Mouse (Mus musculus) cerebellum, postnatal 14 days (tissue): ENCODE results near the gene Edaradd.
A peak's percentile ranks its signal among the peaks of the same experiment; 100 is the strongest.

Experiments used
- DNase-seq, 2 experiments: peaks; one replicate each; pipeline ENCODE4 v3.0.0; 2021; ENCODE audit warnings: mixed read lengths in 2 of 2

Edaradd gene

DNA sequence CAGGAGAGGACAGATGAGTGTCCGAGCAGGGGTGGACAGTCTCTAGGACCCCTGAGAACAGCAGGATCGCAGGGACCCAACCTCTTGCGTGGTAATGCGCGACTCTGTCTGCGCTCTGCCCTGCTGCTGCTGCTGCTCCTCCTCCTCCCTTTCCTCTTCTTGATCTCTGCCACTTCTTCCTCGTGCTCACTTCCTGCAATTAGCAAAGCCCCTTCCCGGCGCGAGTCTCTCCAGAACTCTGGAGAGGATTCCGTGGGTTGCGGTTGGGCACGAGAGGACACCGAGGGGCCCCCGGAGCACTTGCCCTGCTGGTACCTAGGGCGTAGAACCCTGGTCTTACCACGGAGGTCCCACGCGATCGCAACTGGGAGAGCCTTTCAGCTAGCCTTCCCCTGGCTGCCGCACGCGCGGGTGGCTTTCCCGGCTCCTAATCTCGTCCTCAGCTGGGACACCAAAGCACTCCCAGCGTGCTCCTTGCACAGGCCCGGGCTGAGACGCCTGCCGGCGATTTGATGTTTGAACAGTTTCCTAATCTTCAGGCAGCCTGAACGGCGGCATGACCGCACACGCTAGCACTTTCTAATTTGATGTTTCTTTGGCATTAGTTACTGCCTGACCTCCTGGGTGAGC lies at the start of gene Edaradd:
Gene Edaradd, minus strand, starts transcription at position 484 of the 630 bp plus-strand sequence.
- peak; percentile 35 to 44 for DNase-seq

DNA sequence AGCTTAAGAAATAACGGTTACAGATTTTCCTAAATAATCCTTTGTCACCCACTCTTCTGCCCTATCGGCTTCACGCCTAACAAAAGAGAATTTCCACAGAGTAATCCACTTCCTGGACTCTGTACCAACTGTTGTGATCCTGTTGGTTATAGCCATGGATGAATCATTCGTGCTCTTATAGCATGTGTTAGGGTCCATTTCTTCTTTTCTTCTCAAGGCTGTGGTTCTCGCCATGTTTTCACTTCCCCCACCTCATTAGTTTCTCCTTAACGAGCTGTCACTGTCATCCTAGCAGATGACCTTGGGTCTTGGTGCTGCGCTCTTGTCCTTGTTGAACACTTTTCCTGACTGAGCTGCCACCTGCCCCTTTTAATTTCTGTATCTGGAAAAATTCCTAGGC lies 49.5 kb upstream of the Edaradd start:
- no peak for DNase-seq

DNA sequence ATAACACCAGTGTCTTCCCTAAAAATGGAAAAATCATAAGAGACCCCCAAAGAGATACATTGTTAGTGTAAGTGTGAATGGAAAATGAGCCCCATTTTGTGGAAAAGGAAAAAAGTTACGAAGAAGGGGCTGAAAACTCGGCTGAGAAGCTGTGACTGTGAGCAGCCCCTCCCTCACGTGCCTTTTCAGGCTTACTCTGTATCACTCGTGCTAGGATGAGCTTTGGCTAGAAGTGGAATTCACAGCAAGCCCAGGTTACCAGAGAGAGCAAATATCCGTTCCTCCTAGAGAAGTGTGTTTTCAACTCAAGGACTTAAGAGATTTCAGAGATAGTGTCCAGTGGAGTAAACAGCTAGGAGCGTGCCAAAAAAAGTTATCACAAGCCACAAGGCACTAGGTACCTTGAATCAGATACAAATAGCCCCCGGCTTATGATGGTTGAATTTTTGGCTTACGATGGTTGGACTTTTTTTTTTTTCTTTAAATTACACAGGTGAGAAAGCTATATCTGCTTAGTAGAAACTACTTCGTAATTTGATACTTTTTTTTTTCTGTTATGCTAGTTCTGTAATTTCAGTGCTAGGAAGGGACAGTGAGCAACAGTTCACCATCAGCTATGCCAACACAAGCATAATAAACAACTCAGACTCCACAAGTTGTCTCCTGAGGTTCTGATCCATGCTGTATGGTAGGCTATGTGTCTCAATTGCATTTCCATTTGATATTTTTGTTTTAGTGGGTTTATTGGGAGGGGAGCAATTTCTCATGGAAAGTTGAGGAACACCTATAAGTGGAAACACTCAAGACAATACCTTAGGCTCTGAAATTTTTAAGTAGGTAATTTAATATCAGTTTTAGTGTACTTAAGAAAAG lies 48.6 kb upstream of the Edaradd start:
- no peak for DNase-seq

DNA sequence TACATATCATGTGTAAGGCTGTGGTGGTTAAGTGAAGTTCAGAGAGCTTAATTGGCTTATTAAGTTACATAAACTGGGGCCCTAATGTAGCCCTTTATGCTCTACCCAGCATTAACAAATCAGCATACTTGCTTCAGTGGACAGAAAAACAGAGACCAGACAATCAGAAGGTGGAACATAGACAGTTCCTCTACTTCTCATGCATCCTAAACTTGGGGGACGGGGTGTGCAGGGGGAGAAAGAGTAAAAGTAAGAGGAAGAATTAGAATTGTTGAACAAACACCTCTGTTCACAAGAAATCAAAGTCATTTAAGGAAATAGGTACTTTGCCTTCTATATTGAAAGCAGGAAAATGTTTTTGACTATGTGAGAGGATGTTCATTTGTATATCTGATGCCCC lies 47.7 kb upstream of the Edaradd start:
- DNase-seq = no peak

DNA sequence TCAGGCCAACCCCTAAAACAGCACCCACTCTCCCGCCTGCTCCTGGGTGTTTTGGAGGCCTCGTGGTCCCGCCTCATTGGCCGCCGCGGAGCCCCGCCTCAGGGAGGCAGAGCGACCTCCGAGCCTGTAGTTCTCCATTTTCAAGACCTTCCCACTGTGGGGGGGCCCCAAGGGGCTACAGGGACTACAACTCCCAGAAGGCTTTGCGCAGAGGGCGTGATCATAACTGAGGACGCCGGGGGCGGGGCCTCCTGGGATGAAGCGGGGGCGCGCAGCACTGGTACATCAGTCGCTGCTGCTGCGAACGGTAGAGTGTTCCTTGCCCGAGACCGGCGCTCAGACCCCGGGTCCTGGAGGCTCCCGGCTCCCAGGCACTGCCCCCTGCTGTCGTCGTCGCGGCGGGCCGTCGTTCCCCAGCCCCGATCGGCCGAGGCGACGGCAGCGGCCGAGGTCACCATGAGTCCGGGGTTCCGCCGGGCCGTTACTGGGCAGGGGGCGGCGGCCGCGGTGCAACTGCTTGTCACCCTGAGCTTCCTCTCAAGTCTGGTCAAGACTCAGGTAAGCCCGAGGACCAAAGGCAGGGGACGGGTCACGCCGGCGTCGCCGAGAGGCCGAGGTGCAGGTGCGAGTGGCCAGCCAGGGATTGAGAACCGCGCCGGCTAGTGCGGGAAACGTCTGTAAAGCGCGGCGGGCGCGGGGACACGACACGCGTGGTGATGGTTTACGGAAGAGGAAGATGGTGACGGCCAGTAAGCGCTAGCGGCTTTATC lies 45.6 kb upstream of the Edaradd start, which contains the start of gene Ero1lb:
Gene Ero1lb, plus strand, starts transcription at position 254 of the 770 bp plus-strand sequence.
- DNase-seq = peak; percentile 100

DNA sequence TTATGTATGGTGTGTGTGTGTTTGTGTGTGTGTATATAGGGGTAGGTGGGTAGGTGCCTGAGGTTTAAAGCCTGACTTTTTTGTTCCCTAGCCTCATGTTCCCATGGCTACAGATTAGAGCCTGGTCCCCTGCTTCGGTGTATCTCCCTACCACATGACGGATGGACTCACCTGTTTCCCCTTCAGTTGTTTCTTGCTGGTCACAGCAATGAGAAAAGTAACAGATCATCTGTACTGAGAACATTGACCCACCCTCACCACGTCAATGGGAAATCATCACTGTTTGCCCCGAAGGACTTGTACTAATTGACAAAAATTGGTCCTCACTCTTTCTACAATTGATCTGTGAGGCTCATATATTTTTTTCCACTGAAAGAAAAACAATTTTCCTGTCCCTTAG lies 42.0 kb upstream of the Edaradd start:
- DNase-seq = no peak

DNA sequence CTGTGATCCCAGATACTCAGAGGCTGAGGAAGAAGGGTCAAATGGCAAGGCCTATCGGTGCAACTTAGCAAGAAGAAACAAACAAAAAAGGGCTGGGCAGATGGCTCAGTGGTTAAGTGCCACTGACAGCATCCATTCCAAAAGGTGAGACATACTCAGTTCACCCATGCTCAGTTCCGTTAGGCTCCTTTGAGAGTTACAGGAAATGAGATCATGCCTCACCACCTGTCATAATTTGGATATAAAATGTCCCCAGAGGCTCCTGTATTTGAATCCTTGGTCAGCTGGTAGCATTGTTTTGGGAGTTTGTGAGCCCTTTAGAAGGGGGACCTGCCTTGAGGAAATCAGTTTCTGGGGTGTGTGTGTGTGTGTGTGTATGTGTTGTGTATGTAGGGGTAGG lies 41.5 kb upstream of the Edaradd start:
- no peak for DNase-seq

DNA sequence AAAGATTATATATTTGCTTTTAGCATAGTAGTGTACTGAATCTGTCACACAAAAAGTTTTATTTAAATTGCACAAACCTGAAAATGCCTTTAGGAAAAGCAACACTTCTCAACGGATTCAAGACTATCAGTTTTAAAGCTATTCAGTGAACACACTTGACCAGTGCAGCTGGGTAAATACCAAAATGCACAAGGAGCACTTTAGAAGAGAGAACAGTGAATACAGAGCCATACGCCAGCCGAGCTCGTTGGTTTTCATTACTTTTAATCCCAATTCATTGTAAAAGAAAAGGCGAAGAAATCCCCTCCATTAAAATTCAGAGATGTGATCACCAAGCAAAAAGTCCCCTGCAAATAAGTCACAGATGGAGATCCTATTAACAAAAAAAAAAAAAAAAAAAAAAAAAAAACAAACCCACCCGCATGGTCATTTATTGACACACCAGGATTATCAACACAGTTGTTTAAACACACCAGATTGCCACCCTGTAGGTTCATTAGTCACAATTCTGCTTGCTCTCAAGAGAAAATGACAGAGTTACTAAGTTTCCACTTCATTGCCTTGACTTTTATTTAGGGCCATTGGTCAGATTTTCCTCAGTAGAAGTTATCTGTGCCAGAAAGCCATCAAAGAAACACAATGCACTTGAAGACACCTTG lies 39.4 kb upstream of the Edaradd start:
- DNase-seq = no peak

DNA sequence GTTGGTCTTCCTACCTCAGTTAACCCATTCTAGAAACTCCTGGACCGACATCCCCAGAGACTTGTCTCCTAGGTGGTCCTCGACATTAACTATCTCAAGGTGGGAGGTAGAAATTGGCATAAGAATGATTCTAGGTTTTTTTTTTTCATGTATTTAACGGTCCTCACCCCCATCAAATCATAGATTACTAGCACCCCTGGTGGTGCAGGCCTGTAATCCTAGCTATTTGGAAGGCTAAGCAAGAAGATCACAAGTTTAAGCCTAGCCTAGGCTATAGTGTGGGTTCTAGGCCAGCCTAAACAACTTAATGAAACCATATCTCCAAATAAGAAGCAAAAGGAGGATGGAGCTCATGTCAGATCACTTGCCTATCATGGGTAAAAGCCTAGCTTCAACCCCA lies 38.8 kb upstream of the Edaradd start:
- DNase-seq = no peak

DNA sequence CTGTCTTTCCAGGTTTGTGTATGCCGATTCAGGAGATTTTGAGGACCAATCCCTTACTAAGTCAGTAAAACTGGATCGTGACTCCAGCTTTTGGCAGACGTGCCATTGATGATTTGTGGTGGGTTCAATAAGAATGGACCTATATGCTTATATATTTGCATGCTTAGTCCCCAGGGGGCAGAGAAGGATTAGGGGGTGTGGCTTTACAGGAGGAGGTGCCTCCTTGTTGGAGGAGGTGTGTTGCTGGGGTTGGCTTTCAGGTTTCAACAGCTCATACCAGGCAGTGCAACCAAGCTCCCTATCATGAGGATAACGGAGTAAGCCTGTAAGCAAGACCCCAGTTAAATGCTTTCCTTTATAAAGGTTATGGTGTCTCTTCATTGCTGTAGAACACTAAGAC lies 34.0 kb upstream of the Edaradd start:
- no peak for DNase-seq

DNA sequence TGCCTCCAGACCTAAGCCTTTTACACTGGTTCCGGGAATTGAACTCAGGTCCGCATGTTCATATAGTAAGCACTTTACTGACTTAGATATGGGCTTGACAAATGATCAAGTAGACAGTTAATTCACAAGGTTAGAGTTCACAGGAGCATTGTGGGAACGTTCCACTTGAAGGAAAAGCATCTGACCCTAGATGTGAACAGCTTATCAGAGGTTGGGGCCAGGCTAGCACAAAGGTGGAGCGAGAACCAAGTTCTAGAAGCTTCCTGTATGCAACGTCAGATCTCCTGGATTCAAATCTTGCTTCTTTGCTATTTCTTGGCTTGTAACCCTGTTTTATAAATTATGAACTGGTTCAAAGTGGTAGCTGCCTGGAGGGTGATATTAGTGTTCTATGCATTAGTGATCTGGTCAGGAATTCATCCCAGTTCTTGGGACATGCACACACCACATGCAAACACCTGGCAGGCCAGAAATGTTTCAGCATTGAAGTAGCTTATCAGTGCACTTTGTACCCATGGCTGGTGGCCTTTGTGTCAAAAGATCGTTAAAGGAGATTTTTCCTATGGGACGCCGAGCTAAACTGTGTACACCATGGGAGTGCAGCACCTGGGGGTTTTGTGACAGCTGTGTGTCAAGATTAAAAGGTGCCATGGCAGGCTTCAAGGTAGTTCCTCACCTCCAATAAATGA lies 23.8 kb upstream of the Edaradd start:
- DNase-seq = no peak

DNA sequence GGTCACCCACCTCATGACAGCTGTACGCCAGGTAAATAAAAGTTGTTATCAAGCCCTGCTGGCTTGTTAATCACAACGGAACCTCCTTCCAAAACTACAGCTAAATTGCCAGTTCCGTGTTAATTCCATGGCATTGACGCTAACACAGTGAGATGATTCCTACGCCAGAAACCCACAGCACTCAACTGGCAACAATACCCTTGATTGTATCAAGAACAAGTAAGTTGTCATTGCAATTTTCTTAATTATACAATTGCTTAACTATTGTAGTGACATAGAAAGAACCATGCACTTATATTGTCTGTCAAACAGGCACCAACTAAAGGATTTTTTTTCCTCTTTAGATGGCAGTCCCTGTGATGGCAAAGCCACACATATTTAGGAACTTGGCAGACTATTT lies 23.0 kb upstream of the Edaradd start:
- no peak for DNase-seq

DNA sequence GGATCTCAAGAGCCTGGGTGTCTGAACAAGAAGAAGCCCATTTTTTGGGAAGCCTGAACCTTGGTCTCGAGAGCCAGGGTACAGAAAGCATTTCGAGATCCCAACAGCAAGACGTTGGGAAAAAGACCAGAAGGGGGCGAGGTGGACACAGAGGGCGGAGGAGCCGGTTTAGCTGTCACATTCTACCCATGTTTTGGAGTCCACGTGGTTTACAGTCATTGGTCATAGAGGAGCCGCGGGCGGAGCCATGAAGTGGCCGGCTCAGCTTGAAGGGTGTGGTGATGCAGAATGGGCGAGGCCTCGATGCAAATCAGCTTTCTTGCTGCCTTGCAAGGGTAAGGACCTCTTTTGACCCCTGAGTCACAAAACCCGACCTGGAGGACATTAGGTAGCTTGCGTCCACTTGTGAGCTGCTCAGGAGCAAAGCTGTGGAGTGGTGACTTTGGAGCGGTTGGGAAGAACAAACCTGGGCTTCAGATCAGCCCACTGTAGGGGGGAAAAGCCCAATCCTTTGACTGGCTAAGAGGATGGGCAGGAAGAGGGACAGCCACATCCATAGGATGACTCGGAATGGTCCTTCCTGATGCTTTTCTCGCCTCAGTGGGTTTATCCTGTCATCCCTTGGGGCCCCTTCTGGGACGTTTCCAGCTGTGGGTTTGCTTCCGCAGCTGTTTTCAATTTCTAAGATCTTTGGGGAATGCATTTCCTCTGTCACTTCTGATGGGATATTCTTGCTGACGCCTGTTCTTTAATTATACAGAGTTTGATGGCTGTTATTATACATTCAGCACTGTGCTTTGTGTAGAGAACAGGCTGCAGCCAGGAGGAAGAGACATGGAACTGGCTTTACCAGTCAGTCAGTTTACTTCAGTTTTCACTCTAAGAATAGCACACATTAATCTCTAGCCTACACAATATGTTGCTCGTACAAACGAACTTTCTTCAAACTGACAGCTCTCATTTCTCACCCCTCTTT lies 22.1 kb upstream of the Edaradd start:
- DNase-seq = peak; percentile 49 to 55

DNA sequence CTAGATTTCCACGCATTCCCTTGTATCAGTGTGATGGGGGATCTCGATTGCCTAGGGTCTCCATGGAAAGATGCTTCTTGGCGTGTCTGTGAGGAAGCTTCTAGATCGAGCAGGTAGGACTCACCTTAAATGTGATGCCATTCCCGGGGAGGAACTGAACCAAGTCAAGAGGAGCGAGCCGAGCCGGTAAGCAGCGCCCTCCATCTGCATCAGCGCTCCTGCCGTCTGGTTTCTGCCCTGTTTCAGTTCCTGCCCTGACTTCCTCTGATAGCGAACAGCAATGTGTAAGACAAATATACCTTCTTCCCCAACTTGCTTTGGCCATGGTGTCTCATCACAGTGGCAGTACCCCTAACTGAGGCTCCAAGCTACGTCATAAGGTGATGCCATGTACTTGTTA lies 19.9 kb upstream of the Edaradd start:
- DNase-seq = no peak

DNA sequence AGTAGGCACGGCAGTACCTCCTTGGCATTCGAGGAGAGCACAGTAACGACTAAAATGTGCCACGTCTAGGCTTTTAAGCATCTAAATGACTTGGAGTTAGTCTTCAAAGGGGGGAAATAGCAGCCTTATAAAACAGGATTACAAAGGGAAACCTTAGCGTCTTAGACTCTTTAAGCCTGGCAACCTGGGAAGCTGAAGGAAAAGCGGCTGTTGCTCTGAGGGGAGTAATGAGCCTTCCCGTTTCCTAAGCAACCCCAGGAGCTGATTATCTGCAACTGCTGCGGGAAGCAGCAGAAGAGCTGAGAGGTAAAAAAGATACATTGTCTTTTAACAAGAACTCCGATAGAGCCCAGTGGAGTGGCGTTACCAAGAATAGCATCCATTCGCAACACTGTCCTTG lies 19.5 kb upstream of the Edaradd start:
- DNase-seq = no peak

DNA sequence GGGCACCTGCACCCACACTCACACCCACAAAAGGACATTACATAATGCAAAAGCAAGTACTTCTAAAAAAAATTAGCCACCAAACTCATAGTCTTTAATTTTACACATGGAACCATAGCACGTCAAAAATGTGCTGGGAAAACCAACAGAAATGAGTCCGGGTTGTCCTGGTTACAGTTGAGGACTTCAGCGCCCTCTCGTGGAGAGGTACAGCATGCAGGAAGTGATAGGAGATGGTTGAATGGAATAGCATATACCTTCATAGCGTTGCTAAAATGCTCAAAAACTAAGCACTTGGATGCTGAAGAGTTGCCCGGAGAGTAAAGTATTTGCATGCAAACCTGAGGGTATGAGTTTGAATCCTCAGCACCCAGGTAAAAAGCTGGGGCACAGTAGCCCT lies 17.7 kb upstream of the Edaradd start:
- DNase-seq = peak; percentile 21 to 47

DNA sequence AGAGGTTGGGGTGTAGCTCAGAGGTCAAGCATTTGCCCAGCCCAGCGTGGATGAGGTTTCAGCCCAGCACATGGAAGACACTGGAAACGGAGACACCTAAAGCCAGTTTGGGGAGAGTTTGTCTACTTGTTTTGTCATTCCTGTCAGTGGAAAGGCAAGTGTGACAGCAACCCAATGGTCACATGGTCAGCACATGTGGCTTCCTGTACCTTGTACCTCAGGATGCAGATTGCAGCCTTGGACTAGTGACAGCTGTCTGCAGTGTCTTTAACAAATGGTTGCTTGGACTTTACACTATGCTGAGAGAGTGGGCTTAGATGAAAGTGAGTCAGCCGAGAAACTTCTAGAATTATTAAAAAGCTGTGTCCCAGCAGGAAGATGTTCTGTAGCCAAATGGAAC lies 14.4 kb upstream of the Edaradd start:
- DNase-seq = no peak

DNA sequence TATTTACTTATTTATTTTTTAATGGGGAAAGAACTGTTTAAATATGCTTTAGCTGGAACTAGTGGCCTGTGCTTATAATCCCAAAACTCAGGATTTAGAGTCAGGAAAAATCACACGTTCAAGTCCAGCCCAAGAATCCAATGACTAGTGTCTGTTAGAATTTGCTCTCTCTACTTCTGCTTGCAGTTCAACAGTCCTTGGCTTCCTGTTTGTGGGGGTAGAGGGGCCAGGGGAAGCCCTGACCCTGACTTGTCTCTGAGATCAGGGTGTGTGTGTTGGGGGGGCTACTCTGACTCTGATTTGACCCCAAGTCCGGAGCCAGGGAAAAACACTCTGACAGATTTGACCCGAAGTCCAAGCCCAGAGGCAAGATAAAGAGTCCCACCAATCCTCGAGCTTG lies 5.4 kb upstream of the Edaradd start:
- no peak for DNase-seq

DNA sequence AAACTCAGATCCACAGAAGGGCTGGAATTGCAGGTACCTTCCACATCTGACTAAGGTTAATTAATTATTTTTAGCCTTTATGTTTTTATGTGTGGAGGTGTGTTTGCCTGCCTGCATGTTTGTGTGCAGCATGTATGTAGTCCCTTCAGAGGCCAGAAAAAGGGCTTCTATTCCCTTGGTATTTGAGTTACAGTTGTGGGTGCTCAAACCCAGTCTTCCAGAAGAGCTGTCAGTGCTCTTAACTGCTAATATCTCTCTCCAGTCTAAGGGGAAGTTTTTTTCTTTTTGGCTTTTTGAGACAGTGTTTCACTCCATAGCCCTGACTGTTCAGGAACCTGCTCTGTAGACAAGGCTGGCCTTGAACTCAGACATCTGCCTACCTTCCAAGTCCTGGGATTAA lies 2.1 kb upstream of the Edaradd start:
- DNase-seq = no peak

DNA sequence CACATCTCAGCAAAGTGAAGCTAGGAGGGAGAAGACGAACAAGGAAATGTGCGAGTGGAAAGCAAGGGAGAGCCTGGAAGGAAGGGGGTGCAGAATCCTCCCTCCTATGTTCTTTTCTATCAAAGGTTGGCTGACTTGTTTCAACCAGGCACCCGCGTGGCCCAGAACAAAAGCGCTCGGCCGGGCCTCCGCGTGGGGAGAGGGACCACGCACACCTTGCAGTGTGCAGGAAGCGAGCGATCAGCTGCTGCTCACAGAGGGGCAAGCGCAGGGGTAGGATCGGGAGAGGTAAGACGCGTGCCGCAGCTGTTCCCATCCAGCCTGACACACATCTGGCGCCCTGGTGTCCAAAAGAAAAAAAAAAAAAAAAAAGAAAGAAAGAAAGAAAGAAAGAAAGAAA lies 867 bp downstream of the Edaradd start:
- peak in 1 of 2 experiments; percentile 3 for DNase-seq
